Mouse (Mus musculus): ENCODE data around the gene Olfr154. TPM values are rescaled to one million over a fixed set of nuclear protein-coding genes. Genes with fewer than 3 reads are reported as not detected.
"Not testable (repeated sequence)": the region's sequence is repeated elsewhere in the genome, so short reads cannot be mapped to it uniquely, and the experiment has no call there.

Olfr154 gene
- not detected in 2 replicates for polyA plus RNA-seq (2012; ENCODE audit: insufficient read depth, insufficient read length, missing spikeins)

- not testable (repeated sequence) for H3K27ac ChIP-seq (replicated peaks; ENCODE audit: low read depth, low read length); H3K4me1 ChIP-seq (ENCODE audit: control insufficient read depth, insufficient read depth, insufficient read length, low read length); H3K4me3 ChIP-seq (ENCODE audit: insufficient read depth, low read depth, low read length)
Measured at GRCm38 (mm10) chr2:85664355-85664754, at the start of gene Olfr154. Olfr154 (minus strand) TSS chr2:85664455.

GRCm38 (mm10) chr2:85711159-85711558 lies 46.9 kb upstream of the Olfr154 start:
- Histone ChIP-seq H3K27ac (replicated peaks; ENCODE audit: low read depth, low read length) (no peak overlapping the region), H3K4me1 (ENCODE audit: control insufficient read depth, insufficient read depth, insufficient read length, low read length) (no peaks in the 10 kb centered on the region), H3K4me3 (ENCODE audit: insufficient read depth, low read depth, low read length) (no peak overlapping the region)

DNA sequence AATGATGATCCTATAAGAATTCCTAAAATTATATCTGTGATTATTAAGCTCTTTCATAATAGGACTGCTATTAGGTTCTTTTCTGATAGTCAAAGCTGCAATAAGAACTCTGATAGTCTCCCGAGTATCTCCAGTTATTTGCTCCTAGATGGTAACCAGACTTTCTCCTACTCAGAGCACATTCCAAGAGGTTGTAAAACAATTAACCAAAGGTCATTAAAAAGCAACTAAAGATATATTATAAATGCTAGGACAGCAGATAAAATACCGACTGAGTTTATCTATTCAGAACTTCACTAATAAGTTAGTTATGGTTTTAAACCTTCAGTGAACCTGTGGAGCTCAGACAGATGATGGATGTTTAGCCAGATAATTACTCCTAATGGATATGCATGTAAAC lies 46.4 kb upstream of the Olfr154 start:
- H3K27ac ChIP-seq (replicated peaks; ENCODE audit: low read depth, low read length); H3K4me1 ChIP-seq (ENCODE audit: control insufficient read depth, insufficient read depth, insufficient read length, low read length); H3K4me3 ChIP-seq (ENCODE audit: insufficient read depth, low read depth, low read length): not testable (repeated sequence)

- Histone ChIP-seq H3K4me1 (ENCODE audit: control insufficient read depth, insufficient read depth, insufficient read length, low read length) (no peaks in the 10 kb centered on the region), H3K27ac (replicated peaks; ENCODE audit: low read depth, low read length) (no peak within 1 kb of the TSS), H3K4me3 (ENCODE audit: insufficient read depth, low read depth, low read length) (no peak within 1 kb of the TSS)
Measured at GRCm38 (mm10) chr2:85689131-85689530, 24.9 kb upstream of the Olfr154 start, which contains the start of gene Olfr1008. Olfr1008 (plus strand) TSS chr2:85689431.

DNA sequence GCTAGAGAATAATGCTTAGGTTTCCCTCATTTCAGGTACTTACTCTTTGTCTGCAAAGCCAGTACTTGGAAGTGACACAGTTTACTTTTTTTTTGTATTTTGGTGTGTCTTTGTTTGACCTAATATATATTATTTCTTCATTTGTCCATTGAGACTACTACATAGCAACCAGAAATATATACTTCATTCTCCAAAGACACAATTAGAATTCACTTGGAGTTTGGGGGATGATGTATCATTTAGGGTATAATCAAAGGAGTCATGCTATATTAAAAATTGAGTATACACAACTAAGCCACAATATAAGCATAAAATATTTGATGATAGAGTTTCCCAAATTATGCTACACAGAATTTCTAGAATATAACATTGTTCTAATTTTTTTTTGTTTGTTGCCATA lies 14.4 kb upstream of the Olfr154 start, which contains the start of gene Olfr1006:
TSS of gene Olfr1006 (minus strand) at position 101 of the 400 bp plus-strand sequence.
- H3K4me3 ChIP-seq (ENCODE audit: insufficient read depth, low read depth, low read length) = no peak within 1 kb of the TSS
- H3K27ac ChIP-seq (replicated peaks; ENCODE audit: low read depth, low read length) = no peak within 1 kb of the TSS
- H3K4me1 ChIP-seq (ENCODE audit: control insufficient read depth, insufficient read depth, insufficient read length, low read length) = no peaks in the 10 kb centered on the region

DNA sequence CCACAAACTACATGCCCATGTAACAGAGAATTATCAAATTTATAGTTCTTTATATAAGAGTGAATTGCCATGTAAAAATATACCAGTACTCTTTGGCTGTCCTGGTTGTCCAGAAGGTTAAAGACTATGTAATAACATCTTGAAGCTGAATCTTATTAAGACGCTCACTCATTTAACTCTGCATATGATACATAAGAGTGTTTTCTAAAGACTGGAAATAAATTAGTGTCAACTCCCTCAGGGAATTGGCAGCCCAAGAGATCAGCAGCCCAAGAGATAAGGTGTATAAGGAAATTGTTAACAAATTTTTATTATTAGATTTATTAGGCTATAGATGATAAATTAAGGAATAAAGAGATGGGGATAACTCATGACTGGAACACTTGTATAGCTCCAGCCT lies 13.7 kb downstream of the Olfr154 start, which contains the start of gene Olfr1002:
TSS of gene Olfr1002 (minus strand) at position 101 of the 400 bp plus-strand sequence.
- H3K4me3 ChIP-seq (ENCODE audit: insufficient read depth, low read depth, low read length) = no peak within 1 kb of the TSS
- no peaks in the 10 kb centered on the region for H3K4me1 ChIP-seq (ENCODE audit: control insufficient read depth, insufficient read depth, insufficient read length, low read length)
- no peak within 1 kb of the TSS for H3K27ac ChIP-seq (replicated peaks; ENCODE audit: low read depth, low read length)

Other genes starting within 250 kb of the Olfr154 start
- not detected in 2 replicates for gene Olfr993, start 249.6 kb downstream of the Olfr154 start, polyA plus RNA-seq (2012; ENCODE audit: insufficient read depth, insufficient read length, missing spikeins)
- not detected in 2 replicates for gene Olfr994, start 228.0 kb downstream of the Olfr154 start, polyA plus RNA-seq (2012; ENCODE audit: insufficient read depth, insufficient read length, missing spikeins)
- gene Olfr995, start 220.8 kb downstream of the Olfr154 start, polyA plus RNA-seq (2012; ENCODE audit: insufficient read depth, insufficient read length, missing spikeins) = not detected in 2 replicates
- not detected in 2 replicates for gene 4833423E24Rik, start 145.4 kb downstream of the Olfr154 start, polyA plus RNA-seq (2012; ENCODE audit: insufficient read depth, insufficient read length, missing spikeins)
- gene Olfr996, start 85.2 kb downstream of the Olfr154 start, polyA plus RNA-seq (2012; ENCODE audit: insufficient read depth, insufficient read length, missing spikeins) = not detected in 2 replicates
- gene Olfr998, start 75.5 kb downstream of the Olfr154 start, polyA plus RNA-seq (2012; ENCODE audit: insufficient read depth, insufficient read length, missing spikeins) = not detected in 2 replicates
- not detected in 2 replicates for gene Olfr1000, start 52.6 kb downstream of the Olfr154 start, polyA plus RNA-seq (2012; ENCODE audit: insufficient read depth, insufficient read length, missing spikeins)
- not detected in 2 replicates for gene Olfr1002, start 13.8 kb downstream of the Olfr154 start, polyA plus RNA-seq (2012; ENCODE audit: insufficient read depth, insufficient read length, missing spikeins)
- not detected in 2 replicates for gene Olfr1006, start 14.3 kb upstream of the Olfr154 start, polyA plus RNA-seq (2012; ENCODE audit: insufficient read depth, insufficient read length, missing spikeins)
- gene Olfr1008, start 25.0 kb upstream of the Olfr154 start, polyA plus RNA-seq (2012; ENCODE audit: insufficient read depth, insufficient read length, missing spikeins) = not detected in 2 replicates
- not detected in 2 replicates for gene Olfr1009, start 51.0 kb upstream of the Olfr154 start, polyA plus RNA-seq (2012; ENCODE audit: insufficient read depth, insufficient read length, missing spikeins)
- not detected in 2 replicates for gene Olfr1012, start 98.3 kb upstream of the Olfr154 start, polyA plus RNA-seq (2012; ENCODE audit: insufficient read depth, insufficient read length, missing spikeins)
- not detected in 2 replicates for gene Olfr1013, start 102.6 kb upstream of the Olfr154 start, polyA plus RNA-seq (2012; ENCODE audit: insufficient read depth, insufficient read length, missing spikeins)
- gene Olfr1014, start 108.3 kb upstream of the Olfr154 start, polyA plus RNA-seq (2012; ENCODE audit: insufficient read depth, insufficient read length, missing spikeins) = not detected in 2 replicates
- gene Olfr1015, start 117.6 kb upstream of the Olfr154 start, polyA plus RNA-seq (2012; ENCODE audit: insufficient read depth, insufficient read length, missing spikeins) = not detected in 2 replicates
- not detected in 2 replicates for gene Olfr1016, start 138.1 kb upstream of the Olfr154 start, polyA plus RNA-seq (2012; ENCODE audit: insufficient read depth, insufficient read length, missing spikeins)
- gene Olfr1018, start 154.0 kb upstream of the Olfr154 start, polyA plus RNA-seq (2012; ENCODE audit: insufficient read depth, insufficient read length, missing spikeins) = not detected in 2 replicates
- not detected in 2 replicates for gene Olfr1019, start 181.0 kb upstream of the Olfr154 start, polyA plus RNA-seq (2012; ENCODE audit: insufficient read depth, insufficient read length, missing spikeins)
- gene Olfr1020, start 182.6 kb upstream of the Olfr154 start, polyA plus RNA-seq (2012; ENCODE audit: insufficient read depth, insufficient read length, missing spikeins) = not detected in 2 replicates
- gene Olfr1022, start 204.1 kb upstream of the Olfr154 start, polyA plus RNA-seq (2012; ENCODE audit: insufficient read depth, insufficient read length, missing spikeins) = not detected in 2 replicates
- not detected in 2 replicates for gene Olfr1023, start 221.2 kb upstream of the Olfr154 start, polyA plus RNA-seq (2012; ENCODE audit: insufficient read depth, insufficient read length, missing spikeins)
- gene Olfr1024, start 240.6 kb upstream of the Olfr154 start, polyA plus RNA-seq (2012; ENCODE audit: insufficient read depth, insufficient read length, missing spikeins) = not detected in 2 replicates

Measured in brown adipose tissue, adult 24 weeks (tissue).